Mouse (Mus musculus) spleen, adult 2 months (tissue): Measurements from ENCODE around the gene 1300017J02Rik.

Experiments
- CTCF ChIP-seq: fragments of 200-500 bp; IDR thresholded peaks from 2 replicates; pipeline ENCODE4 v1.5.1; 2011; ENCODE audit warnings: mild to moderate bottlenecking, inconsistent platforms; ENCODE audit not compliant: insufficient read depth, insufficient read length, insufficient replicate concordance; ENCODE audit errors: extremely low read depth
- POLR2A ChIP-seq: fragments of 200-500 bp; IDR thresholded peaks from 2 replicates; pipeline ENCODE4 v1.6.1; 2011; ENCODE audit warnings: low read depth, low read length, inconsistent platforms

DNA sequence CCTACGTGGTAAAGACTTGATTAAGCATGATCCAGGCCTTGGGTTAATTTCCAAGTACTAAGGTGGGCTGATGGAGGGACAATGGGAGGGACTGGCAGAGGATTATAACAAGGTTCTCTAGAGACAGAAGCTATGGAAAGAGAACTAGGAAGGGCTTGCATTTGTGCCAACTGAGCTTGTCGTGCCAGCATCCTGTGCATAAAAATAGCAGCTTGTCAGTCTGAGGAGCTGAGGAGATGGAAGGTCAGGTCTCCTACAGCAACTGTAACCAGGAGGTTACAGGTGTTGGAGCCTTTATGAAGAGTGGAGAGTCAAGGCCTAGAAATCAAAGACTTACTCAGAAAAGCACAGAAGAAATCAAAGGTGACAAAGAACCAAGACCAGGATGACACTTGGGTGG, 91.3 kb downstream of the 1300017J02Rik start:
- TF ChIP-seq CTCF (no peak), POLR2A (no peak)
